Mouse (Mus musculus): ENCODE results near the gene Cuedc2.

DNA sequence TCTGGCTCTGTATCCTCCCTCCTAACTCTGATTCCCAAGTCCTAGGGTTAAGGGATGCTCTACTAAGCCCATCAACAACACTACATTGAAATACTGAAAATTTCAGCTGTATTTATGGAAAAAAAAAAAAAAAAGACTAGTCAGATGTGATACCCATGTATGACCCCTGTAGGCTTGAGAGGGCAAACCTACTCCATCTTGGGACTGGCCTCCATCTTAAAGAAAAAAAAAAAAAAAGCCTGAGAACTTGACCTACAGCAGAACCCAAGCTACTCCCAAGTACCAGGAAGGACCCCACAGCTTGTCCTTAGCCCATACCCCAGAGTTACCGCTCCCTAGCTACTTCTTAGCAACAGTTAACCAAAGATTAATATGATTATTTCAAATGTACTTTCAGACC is 8.6 kb upstream of the Cuedc2 start:
- TF ChIP-seq CHD2 (IDR thresholded peaks at IDR 0.05; ENCODE audit: low read depth, low read length) = no peak
- no peak for TF ChIP-seq ZC3H11A (IDR thresholded peaks at IDR 0.05; ENCODE audit: borderline replicate concordance, low read depth, low read length)
- TF ChIP-seq MAFK (IDR thresholded peaks at IDR 0.05; ENCODE audit: insufficient read depth, low read depth, low read length) = no peak
